Mouse (Mus musculus): ENCODE results near the gene Ints7. TPM values are rescaled to one million over a fixed set of nuclear protein-coding genes. Genes with fewer than 3 reads are reported as not detected.

Ints7 gene
- polyA plus RNA-seq (2014; fragmentation: Illumina TruSeq; extraction: RNeasy Lipid Tissue Mini Kit (QIAGEN cat#74804); ENCODE audit: insufficient read depth, low read depth, low replicate concordance), result 6.7 TPM

GRCm38 (mm10) chr1:191575458-191576247 is at the start of gene Ints7, which contains the start of gene Dtl:
Ints7 (plus strand) TSS chr1:191575636.
Dtl (minus strand) TSS chr1:191575544.

Other genes starting within 250 kb of the Ints7 start
- gene Tmem206, start 249.7 kb upstream of the Ints7 start, polyA plus RNA-seq (2014; fragmentation: Illumina TruSeq; extraction: RNeasy Lipid Tissue Mini Kit (QIAGEN cat#74804); ENCODE audit: insufficient read depth, low read depth, low replicate concordance), result 6.4 TPM
- 91.3 TPM for gene Ppp2r5a, start 172.4 kb upstream of the Ints7 start, polyA plus RNA-seq (2014; fragmentation: Illumina TruSeq; extraction: RNeasy Lipid Tissue Mini Kit (QIAGEN cat#74804); ENCODE audit: insufficient read depth, low read depth, low replicate concordance)
- gene Dtl, start 92 bp upstream of the Ints7 start, polyA plus RNA-seq (2014; fragmentation: Illumina TruSeq; extraction: RNeasy Lipid Tissue Mini Kit (QIAGEN cat#74804); ENCODE audit: insufficient read depth, low read depth, low replicate concordance), result 0.34 TPM
- 13.2 TPM for gene Lpgat1, start 142.2 kb downstream of the Ints7 start, polyA plus RNA-seq (2014; fragmentation: Illumina TruSeq; extraction: RNeasy Lipid Tissue Mini Kit (QIAGEN cat#74804); ENCODE audit: insufficient read depth, low read depth, low replicate concordance)
- 4.0 TPM for gene Nek2, start 245.8 kb downstream of the Ints7 start, polyA plus RNA-seq (2014; fragmentation: Illumina TruSeq; extraction: RNeasy Lipid Tissue Mini Kit (QIAGEN cat#74804); ENCODE audit: insufficient read depth, low read depth, low replicate concordance)